Mouse (Mus musculus): Measurements from ENCODE around the gene Clec18a. TPM values are rescaled to one million over a fixed set of nuclear protein-coding genes. Genes with fewer than 3 reads are reported as not detected.
"Not testable (repeated sequence)": the region's sequence is repeated elsewhere in the genome, so short reads cannot be mapped to it uniquely, and the experiment has no call there.

The Clec18a gene
- total RNA-seq (2021) = 1 to 10 TPM; 2.7 TPM

DNA sequence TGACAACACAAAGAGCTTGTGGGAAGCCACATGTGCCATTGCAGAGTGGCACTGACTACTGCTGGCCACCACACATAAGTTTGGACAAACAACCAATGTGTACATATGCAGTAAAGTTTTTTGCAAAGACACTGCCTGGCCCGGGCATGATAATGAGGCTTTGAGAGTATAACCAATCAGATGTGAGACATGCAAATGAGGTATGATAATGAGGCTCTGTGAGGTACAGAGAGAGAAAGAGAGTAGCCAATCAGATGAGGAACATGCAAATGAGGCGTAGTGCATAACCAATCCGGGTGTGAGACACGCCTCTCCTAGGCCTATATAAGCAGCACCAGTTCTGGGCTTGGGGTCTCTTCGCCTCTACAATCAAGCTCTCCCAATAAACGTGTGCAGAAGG lies at the start of gene Clec18a:
Clec18a (minus strand) TSS at position 101 of the 400 bp plus-strand sequence.
- DNase-seq (ENCODE audit: low spot score in 2 of 2) = not testable (repeated sequence)
- intact Hi-C loops (cut with DNase I) = loop anchor here (5.0 kb wide), 1 partner anchor 95 kb away; the partner anchor contains the start of gene Ddx19a

- intact Hi-C loops (cut with DNase I) = no loop called here
- no peak for DNase-seq (ENCODE audit: low spot score in 2 of 2)
These were observed 38.5 kb upstream of the Clec18a start for GRCm38 (mm10) chr8:111130756-111131155.

GRCm38 (mm10) chr8:111119481-111119880 lies 27.3 kb upstream of the Clec18a start:
- intact Hi-C loops (cut with DNase I) = no loop called here
- DNase-seq (ENCODE audit: low spot score in 2 of 2) = no peak

- intact Hi-C loops (cut with DNase I) = no loop called here
- DNase-seq (ENCODE audit: low spot score in 2 of 2) = no peak
These were observed 22.7 kb upstream of the Clec18a start for GRCm38 (mm10) chr8:111114891-111115290.

- intact Hi-C loops (cut with DNase I) = loop anchor here (5.0 kb wide), 2 partner anchors 47 to 98 kb away; partner anchors contain the start of gene Ddx19a
- peak in 1 of 2 experiments; percentile 35 for DNase-seq (ENCODE audit: low spot score in 2 of 2)
These were observed 2.6 kb upstream of the Clec18a start for GRCm38 (mm10) chr8:111094719-111095302.

- intact Hi-C loops (cut with DNase I) = loop anchor here (5.0 kb wide), 1 partner anchor 97 kb away; the partner anchor contains the start of gene Ddx19a
- peak; percentile 91 to 92 for DNase-seq (ENCODE audit: low spot score in 2 of 2)
These were observed 1.9 kb upstream of the Clec18a start, which contains the start of gene Pdpr for GRCm38 (mm10) chr8:111093865-111094718. TSS of gene Pdpr (plus strand) at chr8:111094630.

DNA sequence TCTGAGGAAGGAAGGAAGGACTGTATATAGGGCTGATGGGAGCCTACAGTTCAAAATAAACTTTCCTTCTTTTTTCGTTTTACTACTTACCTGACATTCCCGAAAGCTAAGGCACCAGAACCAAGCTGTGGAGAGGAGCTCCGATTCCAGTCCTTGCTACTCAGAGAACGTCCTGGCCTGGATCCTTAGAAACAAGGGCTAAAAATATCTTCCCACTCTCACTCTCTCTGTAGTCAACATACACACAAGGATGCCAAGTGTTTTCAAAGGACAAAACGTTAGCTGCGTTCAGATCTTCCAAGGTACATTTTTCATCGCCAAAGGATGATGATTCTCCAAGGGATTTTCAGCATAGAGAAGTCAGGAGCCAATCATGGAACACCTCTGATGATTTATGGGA lies 520 bp downstream of the Clec18a start:
- peak; percentile 15 to 43 for DNase-seq (ENCODE audit: low spot score in 2 of 2)
- intact Hi-C loops (cut with DNase I) = loop anchor here (5.0 kb wide), 1 partner anchor 94 kb away; the partner anchor contains the start of gene Ddx19a

DNA sequence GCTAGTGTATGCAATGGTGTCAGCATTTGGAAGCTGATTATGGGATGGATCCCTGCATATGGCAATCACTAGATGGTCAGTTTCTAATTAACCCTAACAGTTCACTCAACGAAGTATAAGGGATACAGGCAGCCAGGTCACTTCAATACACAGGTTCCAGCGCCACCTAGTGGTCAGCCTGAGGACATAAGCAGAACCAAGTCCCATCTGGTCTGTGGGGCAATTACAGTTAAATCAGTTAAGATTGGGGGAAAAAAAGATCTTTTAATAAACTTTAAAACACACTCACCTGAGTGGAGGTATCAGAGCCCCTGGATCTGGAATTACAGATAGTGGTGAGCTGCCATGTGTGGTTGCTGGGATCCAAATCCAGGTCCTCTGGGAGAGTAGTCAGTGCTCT lies 2.1 kb downstream of the Clec18a start:
- intact Hi-C loops (cut with DNase I) = loop anchor here (1.0 to 5.0 kb wide), 2 partner anchors 34 to 93 kb away; partner anchors contain the start of genes Ddx19a and Exosc6
- DNase-seq (ENCODE audit: low spot score in 2 of 2) = peak; percentile 64 to 74

DNA sequence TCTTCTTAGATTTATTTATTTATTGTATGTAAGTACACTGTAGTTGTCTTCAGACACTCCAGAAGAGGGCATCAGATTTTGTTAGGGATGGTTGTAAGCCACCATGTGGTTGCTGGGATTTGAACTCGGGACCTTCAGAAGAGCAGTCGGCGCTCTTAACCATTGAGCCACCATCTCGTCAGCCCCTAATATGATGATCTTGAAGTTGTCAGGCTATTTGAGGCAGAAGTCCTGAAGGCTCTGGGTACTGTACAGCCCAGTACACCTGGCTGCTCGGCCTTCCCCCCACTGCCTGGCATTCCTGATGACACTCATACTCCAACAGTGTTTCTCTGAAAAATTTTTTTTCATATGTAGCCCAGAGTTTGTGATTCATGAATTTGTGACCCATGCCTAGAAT lies 8.3 kb downstream of the Clec18a start:
- intact Hi-C loops (cut with DNase I) = not testable (repeated sequence)

DNA sequence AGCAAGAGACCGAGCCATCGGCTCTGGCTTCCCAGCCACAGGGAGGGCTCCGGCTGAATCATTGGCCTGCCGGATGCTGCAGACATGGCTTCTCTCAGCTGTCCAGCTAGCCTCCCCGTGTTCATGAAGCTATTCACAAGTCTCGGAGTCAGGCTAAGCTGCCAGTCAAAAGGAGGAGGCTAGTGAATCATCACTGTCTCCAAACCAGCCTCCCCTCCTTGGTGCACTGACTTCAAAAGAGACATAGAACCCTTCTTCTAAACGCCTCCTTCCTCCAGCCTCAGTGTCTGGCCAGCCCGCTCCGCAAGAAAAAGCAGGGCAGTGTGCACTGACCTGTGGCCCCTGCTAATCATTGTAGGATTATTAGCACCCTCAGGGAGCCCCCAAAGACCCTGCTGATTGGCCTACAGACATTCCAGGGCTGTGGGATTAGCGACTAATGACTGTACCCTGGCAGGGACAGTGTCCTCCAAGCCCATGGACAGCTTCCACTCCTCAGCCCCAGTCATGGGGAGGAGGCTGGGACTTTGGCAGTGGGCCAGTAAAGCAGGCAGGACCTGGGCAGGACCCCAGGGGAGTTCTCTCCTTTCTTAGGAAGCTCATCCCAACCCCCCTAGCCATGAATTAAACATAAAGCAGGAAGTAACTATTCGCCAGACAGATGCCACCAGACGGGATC lies 10.5 kb downstream of the Clec18a start:
- peak in 1 of 2 experiments; percentile 21 for DNase-seq (ENCODE audit: low spot score in 2 of 2)
- intact Hi-C loops (cut with DNase I) = no loop called here

More for the DNA sequence above, 8.3 kb downstream of the Clec18a start:
- DNase-seq (ENCODE audit: low spot score in 2 of 2) = not testable (repeated sequence)

GRCm38 (mm10) chr8:111079861-111080271 lies 12.4 kb downstream of the Clec18a start:
- no peak for DNase-seq (ENCODE audit: low spot score in 2 of 2)
- intact Hi-C loops (cut with DNase I) = no loop called here

DNA sequence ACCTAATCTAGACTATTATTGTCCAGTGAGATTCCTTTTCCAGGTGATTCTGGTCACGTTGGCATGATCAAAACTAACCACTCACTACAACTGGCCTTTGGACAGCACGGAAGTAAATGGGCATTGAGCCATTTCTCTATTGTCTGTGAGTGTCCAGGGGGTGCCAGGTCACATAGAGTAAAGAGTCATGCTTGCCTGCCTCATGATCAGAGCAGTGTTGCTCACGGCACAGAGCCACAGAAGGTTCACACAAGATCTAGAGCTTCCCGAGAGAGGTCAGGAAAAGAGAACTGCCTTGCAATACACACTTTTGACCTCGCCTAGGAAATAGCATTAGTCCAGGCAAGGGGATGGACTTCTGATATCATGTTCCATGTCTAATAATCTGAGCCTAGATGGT lies 12.8 kb downstream of the Clec18a start:
- intact Hi-C loops (cut with DNase I) = no loop called here
- DNase-seq (ENCODE audit: low spot score in 2 of 2) = no peak

GRCm38 (mm10) chr8:111075926-111076325 lies 16.3 kb downstream of the Clec18a start:
- intact Hi-C loops (cut with DNase I) = no loop called here
- peak; percentile 50 to 87 for DNase-seq (ENCODE audit: low spot score in 2 of 2)

DNA sequence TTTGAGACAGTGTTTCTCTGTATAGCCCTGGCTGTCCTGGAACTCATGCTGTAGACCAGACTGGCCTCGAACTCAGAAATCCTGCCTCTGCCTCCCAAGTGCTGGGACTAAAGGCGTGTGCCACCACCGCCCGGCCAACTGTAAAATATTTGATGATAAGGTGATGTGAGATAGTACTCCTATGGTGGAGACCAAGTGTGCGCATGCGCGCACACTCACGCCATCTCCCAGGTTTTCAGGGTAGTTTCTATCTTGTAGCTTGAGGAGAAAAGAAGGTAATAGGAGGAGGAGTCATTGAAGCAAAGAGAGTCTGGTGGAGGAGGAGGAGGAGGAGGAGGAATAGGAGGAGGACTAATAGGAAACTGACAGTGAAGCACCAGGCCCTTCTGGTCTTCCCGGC lies 23.6 kb downstream of the Clec18a start:
- intact Hi-C loops (cut with DNase I); DNase-seq (ENCODE audit: low spot score in 2 of 2): not testable (repeated sequence)

- intact Hi-C loops (cut with DNase I) = no loop called here
- DNase-seq (ENCODE audit: low spot score in 2 of 2) = no peak
These were observed 24.8 kb downstream of the Clec18a start for GRCm38 (mm10) chr8:111067439-111067838.

GRCm38 (mm10) chr8:111066308-111066707 lies 25.9 kb downstream of the Clec18a start:
- intact Hi-C loops (cut with DNase I) = no loop called here
- DNase-seq (ENCODE audit: low spot score in 2 of 2) = no peak

GRCm38 (mm10) chr8:111062893-111063292 lies 29.3 kb downstream of the Clec18a start:
- intact Hi-C loops (cut with DNase I) = no loop called here
- no peak for DNase-seq (ENCODE audit: low spot score in 2 of 2)

- intact Hi-C loops (cut with DNase I) = no loop called here
- peak; percentile 95 to 97 for DNase-seq (ENCODE audit: low spot score in 2 of 2)
These were observed 30.0 kb downstream of the Clec18a start for GRCm38 (mm10) chr8:111062072-111062757.

DNA sequence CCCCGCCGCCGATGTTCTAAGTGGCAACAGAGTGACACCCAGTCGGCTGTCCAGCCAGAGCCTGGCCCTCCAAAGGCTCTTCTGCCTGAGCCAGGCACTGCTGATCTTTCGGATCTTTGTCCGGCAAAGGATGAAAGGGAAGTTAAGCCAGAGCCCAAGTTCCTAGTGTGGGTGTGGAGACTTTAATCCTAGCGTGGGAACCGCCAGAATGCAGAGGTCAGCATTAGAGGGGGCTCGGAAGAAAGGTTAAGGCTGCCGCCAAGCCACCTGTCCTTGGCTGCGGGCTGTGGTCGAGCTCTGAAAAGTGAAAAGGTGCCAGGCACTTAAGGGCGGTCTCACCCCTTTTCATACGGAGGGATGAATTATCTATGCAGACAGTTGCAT lies 30.5 kb downstream of the Clec18a start:
- intact Hi-C loops (cut with DNase I) = no loop called here
- DNase-seq (ENCODE audit: low spot score in 2 of 2) = no peak

All from left cerebral cortex, postnatal 25 days (tissue).